Mouse (Mus musculus) hindbrain, embryonic 15.5 days (tissue): ENCODE measurements around the gene Pxk. TPM values are rescaled to one million over a fixed set of nuclear protein-coding genes. Genes with fewer than 3 reads are reported as not detected.

Experiments
- polyA plus RNA-seq: library from polyadenylated mRNA; unstranded; fragments of >200 nt; fragmentation: Nextera tagmentation; extraction: Ambion mirVana; gene quantifications from 2 replicates; pipeline ENCODE4 v1.2.1, GENCODE M21; 2015

Gene Pxk
- polyA plus RNA-seq, 1 experiment from 2014 or later, result 69.9 TPM

Other genes starting within 250 kb of the Pxk start
- not detected in 2 replicates for gene Gm45521, start 140.9 kb upstream of the Pxk start, polyA plus RNA-seq
- gene Dnase1l3, start 103.6 kb upstream of the Pxk start, polyA plus RNA-seq, result 0.04 and 0.12 TPM in 2 replicates
- 34.5 and 36.1 TPM in 2 replicates for gene Abhd6, start 95.3 kb upstream of the Pxk start, polyA plus RNA-seq
- 46.6 and 47.4 TPM in 2 replicates for gene Rpp14, start 17.8 kb upstream of the Pxk start, polyA plus RNA-seq
- gene Pdhb, start 74.8 kb downstream of the Pxk start, polyA plus RNA-seq, result 248 and 260 TPM in 2 replicates
- 20.8 and 22.2 TPM in 2 replicates for gene Kctd6, start 115.9 kb downstream of the Pxk start, polyA plus RNA-seq
- gene Acox2, start 161.1 kb downstream of the Pxk start, polyA plus RNA-seq, result 0.13 TPM in 1 of 2 replicates, not detected in the other
- 0.56 and 0.75 TPM in 2 replicates for gene Fam107a, start 219.8 kb downstream of the Pxk start, polyA plus RNA-seq